Mouse (Mus musculus) 3134 (cell line): ENCODE results near the gene Nav3.
A peak's percentile ranks its signal among the peaks of the same experiment; 100 is the strongest.

Experiments
- DNase-seq: peaks from one replicate; pipeline ENCODE4 v3.0.0-alpha.2; 2011; ENCODE audit warnings: low spot score; ENCODE audit not compliant: insufficient read length; ENCODE audit errors: extremely low read depth

The Nav3 gene

DNA sequence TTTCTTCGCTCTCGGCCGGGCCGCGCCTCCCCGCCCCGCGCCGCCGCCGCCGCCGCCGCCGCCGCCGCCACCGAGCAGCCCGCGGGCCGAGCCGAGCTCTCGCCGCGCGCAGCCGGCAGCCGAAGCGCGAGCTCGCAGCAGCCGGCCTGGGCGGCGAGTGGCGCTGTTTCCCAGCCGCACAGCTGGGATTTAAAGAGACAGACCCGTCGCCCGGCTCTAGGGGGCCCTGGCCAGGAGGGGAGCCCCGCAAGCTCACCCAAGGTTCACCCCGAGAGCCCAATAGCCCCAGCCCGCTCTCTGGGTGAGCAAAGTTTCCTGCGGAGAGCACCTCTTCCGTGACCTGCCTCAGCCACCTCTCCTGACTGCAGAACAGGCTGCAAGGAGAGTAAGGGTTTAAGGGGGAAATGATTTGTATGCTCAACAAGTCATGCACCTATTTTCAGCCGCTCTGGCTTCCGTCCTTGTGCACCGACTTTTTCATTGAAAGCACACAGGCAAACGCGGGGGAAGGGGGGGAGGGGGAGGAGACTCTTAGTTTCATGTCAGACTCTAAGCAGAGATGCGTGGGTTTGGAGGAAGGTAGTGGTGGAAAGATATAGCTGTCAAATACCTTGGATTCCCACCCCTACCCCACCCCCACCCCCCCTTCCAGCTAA, at the start of gene Nav3:
Nav3 (minus strand) TSS at position 367 of the 656 bp plus-strand sequence.
- DNase-seq: peak; percentile 3

DNA sequence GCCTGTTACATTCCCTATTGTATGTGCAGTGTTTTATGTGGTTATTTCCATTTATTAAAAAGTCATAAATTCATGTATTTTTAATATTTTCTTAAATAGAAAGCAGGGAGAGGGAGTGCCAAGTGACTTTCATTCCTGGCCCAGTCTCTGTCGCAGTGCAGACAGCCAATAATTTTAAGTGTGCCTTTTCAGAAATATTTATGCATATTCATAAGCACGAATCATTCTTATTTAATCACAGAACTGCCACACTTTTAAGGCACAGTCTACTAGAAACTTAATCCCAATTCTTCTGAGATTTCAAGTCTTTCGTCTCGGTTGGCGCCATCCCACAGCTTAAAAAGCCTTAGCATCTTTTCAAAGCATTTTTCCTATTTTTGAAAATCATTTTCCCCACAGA, 29.3 kb upstream of the Nav3 start:
- no peak for DNase-seq

GRCm38 (mm10) chr10:110484822-110485221, 28.8 kb upstream of the Nav3 start:
- DNase-seq: peak; percentile 35

DNA sequence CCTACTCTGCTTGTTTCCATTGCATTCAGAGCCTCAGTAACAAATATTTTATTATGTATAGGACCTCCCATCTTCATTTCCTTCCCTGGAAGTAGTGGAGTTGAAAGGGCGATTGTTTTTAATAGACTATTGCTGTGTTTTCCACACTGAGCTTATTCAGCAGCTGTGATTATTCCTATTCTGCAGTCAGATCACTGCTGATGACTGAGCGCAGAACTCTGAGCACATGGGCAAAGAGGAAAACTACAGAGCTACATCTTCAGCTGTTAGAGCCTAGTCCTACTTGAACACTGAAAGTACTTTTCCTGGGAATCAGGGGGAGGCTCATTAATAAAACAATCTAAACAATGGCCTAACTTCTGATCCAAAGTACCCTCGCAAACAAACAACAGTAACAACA, 23.2 kb upstream of the Nav3 start:
- no peak for DNase-seq

- DNase-seq: no peak
These were observed 21.8 kb upstream of the Nav3 start for GRCm38 (mm10) chr10:110477689-110478314.

GRCm38 (mm10) chr10:110474107-110474506, 18.1 kb upstream of the Nav3 start:
- DNase-seq: no peak

- no peak for DNase-seq
These were observed 13.4 kb upstream of the Nav3 start for GRCm38 (mm10) chr10:110469445-110469844.

GRCm38 (mm10) chr10:110455063-110455837, 754 bp downstream of the Nav3 start:
- DNase-seq: peak; percentile 6

DNA sequence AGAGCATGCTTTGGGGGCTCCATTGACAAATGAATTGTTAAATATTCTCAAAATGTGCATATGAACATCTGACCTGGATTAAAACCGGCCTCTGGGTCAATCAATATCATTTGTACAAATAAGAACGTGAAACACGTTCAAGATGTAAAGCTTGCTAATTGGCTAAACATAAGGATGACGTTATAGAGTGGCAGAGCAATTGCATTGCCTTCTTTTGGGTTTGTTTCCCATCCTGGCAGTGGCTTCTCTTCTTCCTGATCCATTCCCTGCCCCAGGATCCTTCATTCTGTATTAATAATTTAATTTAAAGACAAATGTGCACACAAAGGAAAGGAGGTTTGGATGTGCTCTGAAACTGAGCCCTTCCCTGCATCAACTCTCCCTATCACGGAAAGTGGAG, 2.4 kb downstream of the Nav3 start:
- no peak for DNase-seq

- no peak for DNase-seq
These were observed 15.6 kb downstream of the Nav3 start for GRCm38 (mm10) chr10:110440396-110440795.

GRCm38 (mm10) chr10:110431078-110431477, 24.9 kb downstream of the Nav3 start:
- no peak for DNase-seq

DNA sequence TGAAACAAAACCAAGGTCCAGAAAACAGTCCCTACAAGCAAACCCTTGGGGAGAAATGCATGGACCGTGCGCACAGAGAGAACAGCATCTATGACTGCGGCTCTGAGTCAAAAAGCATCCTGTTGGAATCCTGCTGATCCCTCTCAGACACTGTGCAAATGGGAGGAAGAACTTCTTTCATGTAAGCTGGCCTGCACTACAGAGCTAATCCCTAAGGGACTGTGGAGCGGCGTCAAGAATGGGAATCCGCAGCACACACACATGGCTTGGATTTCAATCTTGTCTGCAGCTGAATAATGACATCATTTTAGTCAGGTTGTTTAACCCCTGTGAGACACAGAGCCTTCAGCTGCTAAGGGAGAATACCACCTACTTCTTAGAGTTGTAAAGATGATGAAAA, 26.4 kb downstream of the Nav3 start:
- DNase-seq: no peak

DNA sequence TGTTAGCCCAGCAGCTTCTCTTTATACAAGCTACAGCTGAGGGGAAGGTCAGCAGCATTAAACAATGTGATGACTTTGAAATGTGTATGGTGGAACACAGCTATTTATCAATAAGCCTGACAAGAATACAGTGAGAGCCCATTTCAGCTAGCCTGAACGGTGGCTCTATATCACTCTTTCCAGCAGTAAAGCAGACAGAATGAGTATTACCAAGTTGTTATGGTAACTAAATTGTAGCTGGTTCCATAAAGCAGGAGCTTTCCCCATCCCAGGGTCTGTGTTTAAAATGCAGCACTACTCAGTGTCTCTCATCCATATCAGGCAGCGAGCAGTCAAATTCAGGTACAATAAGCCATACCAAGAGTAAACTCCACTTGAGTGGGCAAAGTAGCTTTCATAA, 27.0 kb downstream of the Nav3 start:
- DNase-seq: no peak

DNA sequence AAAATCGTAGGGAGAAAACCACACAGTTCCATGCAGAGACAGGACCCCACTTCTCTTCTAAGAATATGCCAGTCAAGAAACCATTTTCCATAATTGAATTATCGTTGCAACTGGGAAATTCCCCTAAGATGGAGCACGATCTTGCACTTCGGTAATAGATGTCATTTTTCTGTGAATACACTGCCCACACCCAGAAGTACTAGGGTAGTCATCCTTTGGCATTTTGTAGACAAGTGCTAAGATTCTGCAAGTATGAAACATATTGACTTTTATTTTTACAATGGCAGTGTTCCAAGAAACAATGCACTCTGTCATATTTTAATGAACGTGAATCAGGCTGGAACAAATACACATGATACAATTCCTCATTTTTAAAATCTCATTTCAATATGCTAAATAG, 34.5 kb downstream of the Nav3 start:
- DNase-seq: no peak

GRCm38 (mm10) chr10:110417003-110417402, 39.0 kb downstream of the Nav3 start:
- no peak for DNase-seq

- no peak for DNase-seq
These were observed 40.4 kb downstream of the Nav3 start for GRCm38 (mm10) chr10:110415624-110416023.

GRCm38 (mm10) chr10:110413281-110413897, 42.6 kb downstream of the Nav3 start:
- DNase-seq: no peak

GRCm38 (mm10) chr10:110402950-110403349, 53.1 kb downstream of the Nav3 start:
- DNase-seq: no peak

DNA sequence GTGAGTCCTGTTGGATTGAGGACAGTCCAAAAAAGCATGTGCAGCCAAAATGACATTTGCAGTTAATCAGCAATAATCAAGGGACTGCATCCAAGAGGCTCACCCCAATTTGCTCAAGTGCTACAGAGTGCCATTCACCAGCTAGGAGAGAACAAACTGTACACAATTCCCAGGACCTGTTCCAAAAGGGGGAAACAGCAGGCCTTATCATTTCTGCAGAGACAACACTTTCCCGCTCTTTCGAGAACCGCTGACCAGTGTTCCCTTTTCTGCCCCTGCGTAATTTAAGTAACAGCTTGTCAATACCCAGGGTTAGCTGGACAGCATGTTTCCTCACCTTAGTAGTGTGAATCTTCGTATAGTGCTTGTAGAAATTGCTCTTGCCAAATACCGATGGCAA, 55.4 kb downstream of the Nav3 start:
- no peak for DNase-seq

- no peak for DNase-seq
These were observed 57.4 kb downstream of the Nav3 start for GRCm38 (mm10) chr10:110398643-110399042.

- DNase-seq: no peak
These were observed 69.4 kb downstream of the Nav3 start for GRCm38 (mm10) chr10:110386476-110387197.
